Mouse (Mus musculus) cortical plate, adult 2 months (tissue): ENCODE measurements around the gene Uvrag.

Experiments used
- CTCF ChIP-seq: fragments of 200-500 bp; IDR thresholded peaks from 2 replicates; pipeline ENCODE4 v1.5.1; 2011; ENCODE audit warnings: mild to moderate bottlenecking, control low read depth, low read length; ENCODE audit not compliant: insufficient read depth; ENCODE audit errors: extremely low read depth
- POLR2A ChIP-seq: fragments of 200-500 bp; IDR thresholded peaks from 2 replicates; pipeline ENCODE4 v1.6.1; 2011; ENCODE audit warnings: mild to moderate bottlenecking, low read length, control low read depth; ENCODE audit not compliant: insufficient read depth; ENCODE audit errors: extremely low read depth

DNA sequence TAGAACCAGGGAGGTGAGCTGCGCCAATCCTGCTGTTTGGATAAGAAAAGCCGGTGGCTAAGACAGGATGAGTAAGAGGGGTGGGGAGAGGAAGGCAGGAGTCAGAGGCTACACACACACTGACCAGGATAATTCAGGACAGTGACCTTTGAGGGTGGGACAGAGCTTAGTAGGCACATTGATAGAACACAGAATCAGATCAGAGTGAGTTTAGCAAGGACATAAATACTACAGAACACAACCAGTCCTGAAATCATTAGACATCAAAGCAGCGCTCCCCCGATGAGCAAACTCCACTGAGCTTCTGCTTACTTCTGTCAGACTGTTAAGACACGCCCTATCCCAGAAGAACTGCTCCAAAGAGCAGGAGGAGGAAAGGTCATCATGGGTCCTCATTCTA, 237.1 kb downstream of the Uvrag start:
- no peak for TF ChIP-seq POLR2A
- no peak for TF ChIP-seq CTCF
